Mouse (Mus musculus) gastrocnemius, postnatal 10 days (tissue): ENCODE results near the gene Egln2. TPM values are rescaled to one million over a fixed set of nuclear protein-coding genes. Genes with fewer than 3 reads are reported as not detected.
A peak's percentile ranks its signal among the peaks of the same experiment; 100 is the strongest.

Experiments used
- DNase-seq: peaks from one replicate; pipeline ENCODE4 v3.0.0; 2021; ENCODE audit warnings: mixed read lengths
- long read RNA-seq, 2 experiments: library from polyadenylated mRNA; stranded (forward); transcript quantifications; one replicate each; pipeline ENCODE4 v2.0.0; 2021
- total RNA-seq, 2 experiments: library from RNA; stranded (reverse); gene quantifications; 2 replicates each; pipeline ENCODE4 v1.2.3; 2021

The Egln2 gene
- total RNA-seq = 10 to 100 TPM; 83.9 to 91.4 TPM
- long read RNA-seq, experiment 1, transcript Egln2-201 (6 exons, 2,107 nt) = major isoform, 260 of 355 reads
- long read RNA-seq, experiment 1, transcript Egln2-202 (6 exons, 1,756 nt) = minor isoform, 14 of 355 reads
- long read RNA-seq, experiment 1, partial matches to known transcripts = 22 of 355 reads
- long read RNA-seq, experiment 1, other reads (novel, unspliced or antisense) = 59 of 355 reads
- long read RNA-seq, experiment 2, transcript Egln2-201 (6 exons, 2,107 nt) = major isoform, 284 of 379 reads
- long read RNA-seq, experiment 2, transcript Egln2-202 (6 exons, 1,756 nt) = minor isoform, 15 of 379 reads
- long read RNA-seq, experiment 2, partial matches to known transcripts = 22 of 379 reads
- long read RNA-seq, experiment 2, other reads (novel, unspliced or antisense) = 58 of 379 reads

DNA sequence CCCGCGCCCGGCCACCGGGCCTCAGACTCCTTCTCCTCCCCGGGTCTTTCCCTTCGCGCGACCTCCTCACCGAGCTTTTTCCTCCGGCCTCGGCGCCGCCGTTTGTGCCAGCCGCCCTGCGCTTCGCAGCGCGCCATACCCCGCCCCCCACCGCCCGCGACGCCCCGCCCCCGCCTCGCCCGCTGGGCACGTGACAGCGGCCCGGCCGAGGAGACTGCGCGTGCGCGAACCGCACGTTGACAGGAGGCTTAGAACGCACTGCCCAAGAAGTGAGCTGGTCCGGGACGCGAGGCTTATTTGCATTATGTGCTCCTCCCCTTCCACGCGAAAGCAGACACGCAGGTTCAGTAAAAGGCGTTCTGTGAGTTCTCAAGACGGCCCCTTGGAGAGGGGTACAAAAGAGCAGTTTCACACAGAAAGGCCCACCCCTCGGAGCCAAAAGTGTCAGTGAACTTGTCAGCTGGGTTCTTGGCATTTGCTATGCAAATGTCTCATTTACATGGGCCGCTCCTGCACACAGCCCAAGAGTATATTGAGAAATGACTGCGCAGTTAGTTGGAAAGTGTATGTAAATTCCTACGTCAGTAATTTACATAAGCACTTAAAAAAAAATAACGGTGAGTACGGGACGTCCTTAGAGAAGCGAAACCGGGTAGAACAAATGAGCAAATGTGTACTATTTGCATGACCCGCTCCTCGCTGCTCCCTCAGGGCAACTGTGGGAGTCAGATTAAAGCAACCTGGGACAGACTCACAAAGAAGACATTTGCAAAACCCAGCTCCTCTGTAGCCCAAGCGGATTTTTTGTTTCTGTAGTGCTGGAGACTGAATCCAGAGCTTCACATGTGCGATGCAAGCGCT lies at the start of gene Egln2:
TSS of gene Egln2 (minus strand) at position 189 of the 861 bp plus-strand sequence.
- DNase-seq = peak; percentile 98

DNA sequence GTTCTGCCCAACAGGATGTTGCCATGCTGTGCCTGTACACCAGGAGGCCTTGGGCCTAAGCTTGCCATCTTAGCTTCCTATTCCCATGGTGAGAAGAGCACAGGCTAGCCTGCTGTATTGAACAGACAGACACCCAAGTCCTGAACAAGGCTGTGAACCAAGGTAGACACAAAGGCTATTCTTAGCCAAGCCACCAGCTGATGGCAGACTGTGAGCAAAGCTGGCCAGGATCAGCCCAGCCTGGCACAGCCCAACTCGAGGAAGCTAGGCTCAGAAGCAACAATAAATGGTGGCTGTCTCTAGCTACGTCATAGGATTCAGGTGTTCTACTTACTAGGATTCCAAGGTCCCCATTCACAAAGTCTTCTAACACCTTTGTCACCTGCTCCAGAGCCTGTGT lies 46.0 kb upstream of the Egln2 start:
- no peak for DNase-seq

DNA sequence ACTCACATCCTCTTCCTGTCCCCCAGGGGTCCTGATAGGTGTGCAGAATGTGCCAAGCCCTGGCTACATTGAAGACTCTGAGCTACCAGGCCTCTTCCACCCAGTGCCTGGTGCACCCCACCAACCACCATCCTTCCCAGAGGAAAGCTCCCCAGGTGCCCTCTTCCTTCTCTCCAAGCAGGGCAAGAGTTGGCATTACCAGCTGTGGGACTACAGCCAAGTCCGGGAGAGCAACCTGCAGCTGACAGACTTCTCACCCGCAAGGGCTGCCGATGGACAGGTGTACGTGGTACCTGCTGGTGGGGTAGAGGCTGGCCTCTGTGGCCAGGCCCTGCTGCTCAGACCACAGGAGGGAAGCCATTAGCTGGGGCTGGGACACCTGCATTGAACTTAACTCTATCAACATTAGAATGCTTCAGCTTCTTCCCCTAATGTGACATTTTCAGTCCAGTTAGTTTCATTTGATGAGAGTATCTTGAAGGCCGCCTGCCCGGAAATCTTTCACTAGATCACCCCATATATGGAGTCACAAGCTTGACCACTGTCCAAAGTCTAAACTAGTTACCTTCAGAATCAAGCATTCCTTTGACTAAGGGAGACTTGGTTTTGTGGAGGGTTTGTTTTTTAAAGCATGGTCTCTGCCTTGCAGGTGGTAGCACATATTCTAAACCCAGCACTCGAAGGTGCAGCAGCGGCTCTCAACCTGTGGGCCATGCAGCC lies 37.3 kb upstream of the Egln2 start:
- DNase-seq = no peak

DNA sequence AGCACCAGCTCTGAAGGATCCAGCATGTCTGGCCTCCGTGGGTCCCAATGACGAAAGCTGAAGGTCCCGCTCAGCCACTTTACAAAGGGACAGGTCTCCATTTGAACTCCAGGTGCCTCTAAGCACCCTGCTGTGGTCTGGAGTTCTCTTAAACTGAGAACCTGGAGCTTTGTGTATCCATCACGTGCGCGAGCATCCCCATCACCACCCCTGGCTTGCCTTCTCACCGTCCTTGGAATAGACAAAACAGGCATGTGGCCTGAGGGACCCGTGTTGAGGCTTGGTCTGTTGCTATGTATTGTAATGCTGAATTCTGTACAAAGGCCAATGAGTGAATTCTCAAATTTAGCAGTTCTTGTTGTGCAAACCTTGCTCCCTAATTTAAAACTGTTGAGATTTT lies 32.2 kb upstream of the Egln2 start:
- no peak for DNase-seq

DNA sequence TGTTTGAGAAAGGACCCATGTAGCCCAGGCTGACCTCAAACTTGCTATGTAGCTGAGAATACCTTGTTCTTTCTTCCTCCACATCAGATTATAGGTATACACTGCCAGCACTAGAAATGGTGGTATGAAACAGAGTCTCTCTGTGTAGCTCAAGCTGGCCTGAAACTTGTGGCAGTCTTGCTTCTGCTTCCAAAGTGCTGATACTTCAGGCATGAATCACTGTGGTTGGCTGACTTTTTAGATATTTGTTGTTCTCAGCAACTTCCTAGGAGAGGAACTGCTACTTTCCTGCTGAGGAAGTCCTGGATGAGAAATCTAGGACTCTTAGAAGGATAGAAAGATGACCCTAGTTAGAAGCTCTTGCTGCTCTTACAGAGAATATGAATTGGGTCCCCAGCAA lies 31.8 kb upstream of the Egln2 start:
- no peak for DNase-seq

DNA sequence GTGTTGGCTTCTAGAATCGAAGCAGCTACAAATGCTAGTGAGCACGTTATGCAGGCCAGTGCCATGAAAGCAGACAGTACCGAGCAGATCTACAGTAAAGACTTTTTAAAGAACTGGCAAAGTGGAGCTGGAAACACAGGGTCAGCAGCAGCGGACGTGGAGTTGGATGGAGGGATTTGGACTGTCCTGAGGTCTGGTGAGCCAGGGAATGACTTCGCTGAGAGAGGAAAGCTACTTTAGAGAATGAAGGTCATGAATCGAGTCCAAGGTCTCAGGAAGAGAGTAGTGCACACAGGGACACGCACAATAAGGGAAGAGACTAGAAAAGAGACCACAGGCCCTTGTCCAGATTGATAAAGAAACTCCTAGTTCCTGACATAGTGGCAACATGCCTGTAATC lies 31.0 kb upstream of the Egln2 start:
- no peak for DNase-seq

DNA sequence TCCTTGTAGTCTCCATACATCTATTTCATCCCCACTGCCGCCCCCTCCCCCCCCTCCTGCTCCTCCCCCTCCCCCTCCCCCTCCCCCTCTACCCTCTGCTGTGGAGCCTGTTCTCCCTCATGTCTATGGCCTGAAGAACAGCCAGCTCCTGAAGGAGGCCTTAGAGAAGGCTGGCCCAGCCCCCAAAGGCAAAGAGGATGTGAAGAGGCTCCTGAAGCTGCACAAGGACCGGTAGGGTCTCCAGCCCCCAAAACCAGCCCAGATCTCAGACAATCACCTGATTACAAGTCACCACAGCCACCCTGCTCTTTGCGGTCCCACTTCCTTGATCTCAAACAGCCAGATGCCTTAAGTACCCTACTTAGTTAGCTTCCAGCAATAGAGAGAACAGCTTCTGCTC lies 30.5 kb upstream of the Egln2 start:
- no peak for DNase-seq

DNA sequence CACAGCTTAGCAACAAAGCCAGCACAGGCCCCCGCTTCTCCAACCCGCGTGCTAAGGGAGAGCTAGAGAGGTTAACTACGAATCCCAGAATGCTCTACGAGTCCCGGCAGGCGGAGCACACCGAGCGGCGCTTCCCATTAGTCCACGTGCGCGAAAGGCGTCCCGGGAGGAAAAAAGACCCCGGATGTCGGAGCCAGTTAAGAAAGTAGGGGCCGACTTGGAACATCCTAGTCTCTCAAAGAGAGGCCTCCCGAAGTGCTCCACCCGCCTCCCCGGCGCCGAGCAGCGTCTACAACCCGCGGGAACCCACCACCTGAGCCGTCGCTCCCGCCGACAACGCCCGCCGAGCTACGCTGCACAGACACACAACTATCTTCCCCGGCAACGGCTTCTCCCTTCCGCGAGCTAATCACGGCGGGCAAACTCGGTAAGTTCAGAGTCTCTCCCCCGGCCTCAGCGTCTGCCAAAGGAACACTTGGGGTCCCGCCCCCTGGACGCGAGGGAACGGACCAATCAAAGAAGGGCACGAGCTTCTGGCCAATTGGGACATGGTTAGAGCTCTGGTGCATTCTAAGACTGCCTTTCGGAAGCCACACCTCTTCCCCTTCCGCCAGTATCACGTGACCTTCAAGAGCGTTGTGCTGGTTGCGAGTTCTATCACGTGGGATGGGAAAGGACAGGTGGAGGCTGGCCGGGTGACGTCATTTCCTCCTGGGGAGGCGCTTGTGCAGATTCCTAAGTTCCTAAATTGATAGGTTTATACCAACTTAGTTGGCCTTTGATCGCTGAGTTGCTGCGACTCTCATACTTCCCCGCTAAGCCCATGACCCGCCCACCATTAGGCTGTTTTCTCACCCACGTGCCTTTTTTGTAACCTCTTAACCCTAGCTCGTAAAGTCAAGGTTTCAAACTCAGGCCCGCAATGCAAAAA lies 29.3 kb upstream of the Egln2 start, which contains the start of the genes BC024978 and Snrpa:
TSS of gene BC024978 (plus strand) at position 101 of the 931 bp plus-strand sequence.
TSS of gene Snrpa (minus strand) at position 591 of the 931 bp plus-strand sequence.
- peak; percentile 89 for DNase-seq

DNA sequence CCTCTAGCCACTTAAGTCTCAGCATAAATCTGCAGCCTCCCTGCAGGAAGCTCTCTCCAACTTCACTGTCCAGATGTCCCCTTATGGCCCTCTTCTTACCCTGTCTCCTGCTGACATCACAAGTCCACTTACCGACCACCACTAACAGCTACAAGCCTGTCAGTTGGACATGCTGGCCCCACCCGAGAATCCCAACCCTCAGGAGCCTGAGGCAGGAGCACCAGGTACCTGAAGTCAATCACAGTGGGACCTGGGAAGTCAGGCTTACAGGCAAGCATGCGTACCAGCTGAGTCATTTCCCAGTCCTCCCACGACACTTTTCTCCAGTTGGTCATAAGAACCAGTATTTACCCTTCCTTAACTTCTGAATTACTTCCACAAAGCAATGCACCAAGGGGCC lies 27.1 kb upstream of the Egln2 start:
- DNase-seq = no peak

DNA sequence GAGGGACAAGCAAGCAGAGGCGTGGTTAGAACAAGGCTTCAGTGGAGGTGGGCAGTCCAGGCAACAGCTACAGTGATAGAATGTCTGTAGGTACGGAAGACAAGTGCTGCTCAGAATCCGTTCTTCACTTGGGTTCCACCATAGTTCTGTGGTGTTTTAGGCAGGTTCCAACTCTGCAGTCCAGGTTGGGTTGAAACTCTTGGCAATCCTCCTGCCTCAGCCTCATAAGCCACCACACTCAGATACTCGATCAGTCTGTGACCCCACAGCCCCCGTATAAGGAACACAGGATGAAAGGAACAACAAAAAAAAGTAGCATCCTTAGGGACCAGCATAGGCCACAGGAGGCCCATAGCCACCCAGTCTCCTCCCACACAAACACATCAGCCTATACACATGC lies 25.8 kb upstream of the Egln2 start:
- no peak for DNase-seq

DNA sequence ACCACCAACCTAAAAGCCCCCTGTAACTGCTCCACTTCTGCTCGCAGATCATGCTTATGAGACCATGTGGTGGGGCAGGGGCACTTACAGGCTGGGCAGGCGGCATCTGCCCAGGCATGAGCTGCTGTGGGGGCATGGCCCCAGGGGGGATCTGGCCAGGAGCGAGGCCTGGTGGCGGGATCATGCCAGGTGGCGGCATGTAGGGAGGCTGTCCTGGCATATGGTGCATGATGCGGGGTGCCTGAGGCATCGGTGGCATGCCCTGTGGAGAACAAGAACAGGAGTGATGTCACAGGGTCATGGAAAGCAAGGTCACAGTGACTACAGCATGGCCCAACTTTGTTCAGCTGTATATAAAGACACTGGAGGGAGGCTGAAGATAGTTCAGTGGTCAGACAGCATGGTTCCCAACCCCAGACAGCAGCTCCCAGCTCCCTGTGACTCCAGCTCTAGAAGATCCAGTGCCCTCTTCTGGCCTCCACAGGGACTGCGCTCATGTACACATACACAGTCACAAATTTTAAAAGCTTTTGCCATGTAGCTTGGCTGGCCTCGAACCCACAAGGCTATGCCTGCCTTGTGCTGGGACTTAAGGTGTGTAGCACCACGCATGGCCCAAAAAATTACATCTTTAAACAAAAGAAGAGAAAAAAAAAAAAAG lies 22.8 kb upstream of the Egln2 start:
- DNase-seq = no peak

DNA sequence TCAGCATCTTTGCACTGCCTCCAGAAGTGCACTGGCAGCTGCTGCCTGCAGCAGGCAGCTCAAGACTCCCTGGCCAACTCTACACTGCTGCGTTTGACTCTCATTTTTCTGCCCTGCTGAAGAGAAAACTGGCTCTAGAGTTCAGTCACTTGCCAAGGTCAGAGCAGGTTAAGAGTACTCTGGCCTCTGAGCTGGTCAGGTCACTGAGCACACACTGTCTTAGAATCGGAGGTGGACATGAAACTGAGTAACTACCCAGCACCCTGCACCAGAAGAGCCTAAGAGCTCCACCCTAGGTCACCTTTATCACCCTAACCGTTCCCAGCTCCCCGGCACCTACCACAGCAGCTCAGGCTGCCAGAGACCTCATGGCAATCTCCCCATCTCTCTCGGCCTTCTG lies 19.4 kb upstream of the Egln2 start:
- no peak for DNase-seq

DNA sequence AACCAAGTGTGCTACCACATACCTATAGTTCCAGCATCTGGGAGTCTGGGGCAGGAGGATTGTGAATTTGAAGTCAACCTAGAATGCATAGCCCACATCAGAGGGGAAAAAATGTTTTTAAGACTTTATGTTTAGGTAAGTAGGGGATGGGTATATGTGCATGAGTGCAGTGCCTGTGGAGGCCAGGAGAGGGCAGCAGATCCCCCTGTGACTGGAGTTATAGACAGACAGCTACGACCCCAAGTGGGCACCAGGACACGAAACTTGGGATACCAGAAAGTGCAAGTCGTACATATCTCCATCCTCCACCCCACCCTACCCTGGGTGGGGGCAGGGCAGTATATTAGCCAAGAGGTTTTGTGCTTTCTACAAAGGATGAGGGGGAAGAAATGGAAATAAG lies 18.4 kb upstream of the Egln2 start:
- DNase-seq = peak; percentile 42

DNA sequence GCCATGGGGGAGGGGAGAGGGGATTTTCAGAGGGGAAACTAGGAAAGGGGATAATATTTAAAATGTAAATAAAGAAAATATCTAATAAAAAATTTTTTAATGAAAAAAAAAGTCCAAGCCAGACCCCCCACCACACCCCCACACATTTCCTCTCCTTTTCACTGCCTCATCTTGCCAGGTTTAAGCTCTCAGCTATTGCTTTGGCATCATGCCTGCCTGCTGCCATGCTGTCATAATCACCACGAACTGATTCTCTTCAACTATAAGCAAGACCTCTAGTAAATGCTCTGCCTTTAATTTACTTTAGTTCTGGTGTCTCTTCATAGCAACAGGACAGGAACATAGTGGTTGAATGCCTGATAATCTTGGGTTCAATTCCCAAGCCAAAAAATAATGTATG lies 15.9 kb upstream of the Egln2 start:
- no peak for DNase-seq

DNA sequence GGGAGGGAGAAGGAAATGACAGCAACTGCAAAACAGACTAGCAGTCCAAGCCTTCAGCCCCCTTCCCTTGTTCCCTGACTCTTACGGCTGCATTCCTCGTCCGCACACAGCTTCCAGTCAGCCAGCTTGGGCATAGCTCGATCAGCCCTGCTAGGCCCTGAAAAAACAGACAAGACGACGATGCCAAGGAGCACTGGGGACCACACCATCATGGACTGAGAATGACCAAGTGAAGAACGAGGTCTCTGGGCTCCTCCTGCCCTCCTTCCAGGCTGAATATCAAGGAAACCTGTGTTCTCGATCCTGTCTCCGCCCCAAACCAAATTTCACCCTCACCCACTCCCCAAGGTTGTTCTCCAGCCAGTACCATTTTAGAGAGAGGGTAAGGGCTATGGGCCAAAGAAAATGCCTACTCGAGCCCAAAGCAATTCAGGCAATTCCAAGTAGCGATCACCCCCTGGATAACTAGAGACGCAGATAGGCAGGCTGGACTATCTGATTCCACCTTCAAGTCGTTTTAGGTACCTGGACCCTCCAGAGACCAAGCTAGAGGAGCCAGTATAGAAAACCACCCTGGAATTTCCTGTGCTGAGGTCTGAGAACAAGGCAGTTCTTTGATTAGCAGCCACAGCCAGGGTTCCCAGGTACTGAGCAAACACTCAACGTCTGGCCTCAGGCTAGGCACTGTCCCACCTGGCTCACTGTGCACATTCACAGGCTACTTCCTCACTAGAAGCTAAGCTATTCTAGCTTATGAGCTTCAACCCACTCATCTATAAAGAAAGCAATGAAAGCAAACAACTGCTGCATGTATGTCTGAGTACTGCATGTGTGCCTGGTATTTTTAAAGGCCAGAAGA lies 14.5 kb upstream of the Egln2 start, which contains the start of the genes Gm21983 and Mia:
TSS of gene Gm21983 (minus strand) at position 250 of the 859 bp plus-strand sequence.
TSS of gene Mia (minus strand) at position 321 of the 859 bp plus-strand sequence.
- DNase-seq = no peak

DNA sequence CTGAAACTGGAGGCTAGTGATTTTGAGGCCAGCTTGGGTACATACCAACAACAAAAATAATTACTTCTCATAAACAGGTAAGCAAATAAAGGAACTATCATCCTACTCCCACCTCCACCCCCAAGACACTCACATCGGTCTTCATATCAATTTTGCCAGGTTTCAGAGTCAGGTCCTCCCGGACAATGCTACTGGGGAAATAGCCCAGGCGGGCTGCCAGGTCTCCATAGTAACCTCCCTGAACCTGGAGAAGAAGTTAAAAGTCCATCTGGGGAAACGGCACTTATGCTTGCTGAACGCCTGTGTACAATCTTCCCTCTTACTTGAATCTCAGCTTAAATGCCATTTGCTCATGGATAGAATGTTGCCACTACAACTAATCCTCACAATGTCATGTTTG lies 13.4 kb upstream of the Egln2 start:
- peak; percentile 73 for DNase-seq

DNA sequence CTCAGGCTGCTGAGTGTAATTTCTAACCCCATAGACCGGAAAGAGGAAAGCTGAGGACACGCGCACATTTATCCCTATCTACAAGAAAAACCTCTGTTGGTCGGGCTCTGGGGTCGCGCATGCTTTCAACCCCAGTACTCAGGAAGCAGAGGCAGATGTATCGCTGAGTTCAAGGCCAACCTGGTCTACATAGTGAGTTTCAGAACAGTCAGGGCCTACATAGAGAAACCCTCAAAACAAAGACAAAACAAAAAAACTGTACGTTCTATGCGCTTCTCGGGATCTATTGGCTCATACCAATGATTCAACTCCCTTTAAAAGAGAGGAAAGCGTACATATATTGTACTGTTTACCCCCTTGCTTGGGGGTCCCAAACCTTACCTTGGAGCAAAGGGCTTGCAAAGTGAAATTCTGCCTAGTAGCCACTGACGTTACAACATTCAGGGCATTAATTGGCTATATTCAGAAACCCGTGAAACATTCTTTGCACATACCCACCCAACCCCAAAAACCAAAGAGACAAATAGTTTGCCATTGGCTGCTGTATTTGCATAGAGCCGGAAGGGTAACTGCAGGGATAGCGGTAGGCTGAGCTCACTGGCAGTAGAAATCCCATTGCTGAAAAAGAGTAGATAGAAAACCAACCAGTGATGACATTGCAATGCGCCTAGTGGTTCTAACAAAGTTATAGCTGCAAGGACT lies 12.8 kb upstream of the Egln2 start:
- DNase-seq = no peak

DNA sequence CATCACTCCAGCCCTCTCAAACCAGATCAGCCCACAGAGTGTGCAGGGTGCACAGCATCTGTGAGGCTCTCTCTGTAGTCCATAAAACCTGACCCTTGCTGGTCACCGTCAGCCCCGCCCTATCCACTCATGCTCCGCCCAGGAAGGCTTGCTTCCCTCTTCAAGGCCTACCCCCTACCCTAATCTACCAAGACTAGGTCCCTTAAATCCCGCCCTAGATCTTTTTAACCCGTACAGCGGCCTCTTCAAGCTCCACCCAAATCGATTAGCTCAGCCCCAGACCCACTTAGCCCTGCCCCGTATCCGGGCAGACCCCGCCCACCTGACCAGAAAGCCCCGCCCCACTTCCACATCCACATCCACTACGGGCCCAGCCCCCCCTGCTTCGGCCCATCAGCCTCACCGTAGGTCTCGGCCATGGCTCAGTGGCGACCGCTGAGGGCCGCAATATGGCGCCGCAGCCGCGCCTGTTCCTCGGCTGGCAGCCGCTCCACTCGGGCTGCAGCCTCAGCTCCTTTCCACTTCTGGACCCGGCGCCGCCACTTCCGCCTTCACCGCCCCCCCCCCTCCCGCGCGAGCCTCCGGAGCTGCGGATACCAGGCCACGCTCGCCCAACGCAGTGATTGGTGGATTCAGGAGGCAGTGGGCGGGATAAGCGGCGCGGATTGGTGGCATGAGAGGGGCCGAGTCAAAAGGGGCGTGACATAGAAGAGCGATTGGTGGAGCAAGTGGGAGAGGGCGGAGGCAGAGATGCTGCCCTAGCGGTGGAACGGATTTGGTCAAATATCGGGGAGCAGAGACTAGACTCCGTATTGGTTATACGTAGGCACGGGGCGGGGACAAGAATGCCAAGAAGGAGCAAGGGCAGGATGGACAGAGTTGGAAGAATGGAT lies 12.0 kb upstream of the Egln2 start, which contains the start of gene Rab4b:
TSS of gene Rab4b (minus strand) at position 573 of the 893 bp plus-strand sequence.
- peak; percentile 95 for DNase-seq
